Mouse (Mus musculus): Measurements from ENCODE around the gene Lbp. TPM values are rescaled to one million over a fixed set of nuclear protein-coding genes. Genes with fewer than 3 reads are reported as not detected.

Lbp gene
- total and polyA plus RNA-seq, 2 experiments from 2014 or later = 12.8 to 14.0 TPM

- Histone ChIP-seq H3K4me2 (ENCODE audit: low read depth, low read length) (no peak overlapping the region), H3K36me3 (replicated peaks; ENCODE audit: control insufficient read depth, insufficient read depth, low read length) (no peaks in the 10 kb centered on the region), H3K4me3 (ENCODE audit: low read depth, low read length) (no peak overlapping the region), H3K9ac (replicated peaks; ENCODE audit: low read depth, low read length) (no peak overlapping the region), H3K27ac (ENCODE audit: low read depth) (no peak overlapping the region), H3K4me1 (ENCODE audit: control insufficient read depth, insufficient read depth) (no peaks in the 10 kb centered on the region), H3K27me3 (ENCODE audit: control insufficient read depth, insufficient read depth, low read length) (peaks cover 15% of the 10 kb centered on the region), H3K9me3 (replicated peaks; ENCODE audit: control insufficient read depth, low read length) (no peaks in the 10 kb centered on the region)
- WGBS = 18% methylated on average over 5 of the region's 5 CpGs
- no peak for TF ChIP-seq CTCF (IDR thresholded peaks at IDR 0.05; ENCODE audit: low read depth)
- TF ChIP-seq EP300 (IDR thresholded peaks at IDR 0.05; ENCODE audit: low read depth) = no peak
- DNase-seq (ENCODE audit: low spot score) (no peak), ATAC-seq (ENCODE audit: insufficient read depth, low read depth) (no peak)
These were observed 63.9 kb downstream of the Lbp start for GRCm38 (mm10) chr2:158370173-158370550.

- ATAC-seq (ENCODE audit: insufficient read depth, low read depth) = peak; percentile 67
- no peak for DNase-seq (ENCODE audit: low spot score)
- Histone ChIP-seq H3K27me3 (ENCODE audit: control insufficient read depth, insufficient read depth, low read length) (peaks cover 41% of the 10 kb centered on the region), H3K36me3 (replicated peaks; ENCODE audit: control insufficient read depth, insufficient read depth, low read length) (no peaks in the 10 kb centered on the region), H3K9me3 (replicated peaks; ENCODE audit: control insufficient read depth, low read length) (no peaks in the 10 kb centered on the region), H3K4me1 (ENCODE audit: control insufficient read depth, insufficient read depth) (no peaks in the 10 kb centered on the region), H3K4me2 (ENCODE audit: low read depth, low read length) (no peak overlapping the region), H3K4me3 (ENCODE audit: low read depth, low read length) (no peak overlapping the region), H3K27ac (ENCODE audit: low read depth) (no peak overlapping the region), H3K9ac (replicated peaks; ENCODE audit: low read depth, low read length) (no peak overlapping the region)
- WGBS = 30% methylated on average over 5 of the region's 5 CpGs
- TF ChIP-seq EP300 (IDR thresholded peaks at IDR 0.05; ENCODE audit: low read depth) (no peak), CTCF (IDR thresholded peaks at IDR 0.05; ENCODE audit: low read depth) (no peak)
These were observed 66.8 kb downstream of the Lbp start for GRCm38 (mm10) chr2:158373061-158373460.

- Histone ChIP-seq H3K4me1 (ENCODE audit: control insufficient read depth, insufficient read depth) (no peaks in the 10 kb centered on the region), H3K36me3 (replicated peaks; ENCODE audit: control insufficient read depth, insufficient read depth, low read length) (no peaks in the 10 kb centered on the region), H3K9ac (replicated peaks; ENCODE audit: low read depth, low read length) (no peak overlapping the region), H3K9me3 (replicated peaks; ENCODE audit: control insufficient read depth, low read length) (no peaks in the 10 kb centered on the region), H3K4me2 (ENCODE audit: low read depth, low read length) (no peak overlapping the region), H3K27me3 (ENCODE audit: control insufficient read depth, insufficient read depth, low read length) (peaks cover 41% of the 10 kb centered on the region), H3K4me3 (ENCODE audit: low read depth, low read length) (no peak overlapping the region), H3K27ac (ENCODE audit: low read depth) (no peak overlapping the region)
- DNase-seq (ENCODE audit: low spot score) (no peak), ATAC-seq (ENCODE audit: insufficient read depth, low read depth) (no peak)
- TF ChIP-seq EP300 (IDR thresholded peaks at IDR 0.05; ENCODE audit: low read depth) (no peak), CTCF (IDR thresholded peaks at IDR 0.05; ENCODE audit: low read depth) (no peak)
- 62% methylated on average over 7 of the region's 7 CpGs for WGBS
These were observed 67.2 kb downstream of the Lbp start for GRCm38 (mm10) chr2:158373516-158373915.

GRCm38 (mm10) chr2:158375443-158376122 is 69.3 kb downstream of the Lbp start, which contains the start of gene Snhg11:
TSS of gene Snhg11 (plus strand) at chr2:158375638.
- no peak within 1 kb of the TSS for H3K27ac ChIP-seq (ENCODE audit: low read depth)
- no peaks in the 10 kb centered on the region for H3K9me3 ChIP-seq (replicated peaks; ENCODE audit: control insufficient read depth, low read length)
- H3K36me3 ChIP-seq (replicated peaks; ENCODE audit: control insufficient read depth, insufficient read depth, low read length) = no peaks in the 10 kb centered on the region
- H3K27me3 ChIP-seq (ENCODE audit: control insufficient read depth, insufficient read depth, low read length) = peaks cover 41% of the 10 kb centered on the region
- ATAC-seq (ENCODE audit: insufficient read depth, low read depth) = no peak
- 2% methylated on average over 36 of the region's 36 CpGs for whole genome bisulfite sequencing
- H3K9ac ChIP-seq (replicated peaks; ENCODE audit: low read depth, low read length) = no peak within 1 kb of the TSS
- H3K4me3 ChIP-seq (ENCODE audit: low read depth, low read length) = peak within 1 kb of the TSS; percentile 23; the same call in 1 of the 2 replicates
- H3K4me1 ChIP-seq (ENCODE audit: control insufficient read depth, insufficient read depth) = no peaks in the 10 kb centered on the region
- no peak for TF ChIP-seq EP300 (IDR thresholded peaks at IDR 0.05; ENCODE audit: low read depth)
- H3K4me2 ChIP-seq (ENCODE audit: low read depth, low read length) = peak within 1 kb of the TSS; percentile 36
- no peak for DNase-seq (ENCODE audit: low spot score)

GRCm38 (mm10) chr2:158376123-158376687 is 69.9 kb downstream of the Lbp start:
- DNase-seq (ENCODE audit: low spot score) (no peak), ATAC-seq (ENCODE audit: insufficient read depth, low read depth) (no peak)
- WGBS = 26% methylated on average over 12 of the region's 12 CpGs
- Histone ChIP-seq H3K36me3 (replicated peaks; ENCODE audit: control insufficient read depth, insufficient read depth, low read length) (no peaks in the 10 kb centered on the region), H3K9ac (replicated peaks; ENCODE audit: low read depth, low read length) (no peak overlapping the region), H3K4me3 (ENCODE audit: low read depth, low read length) (no peak overlapping the region), H3K27ac (ENCODE audit: low read depth) (no peak overlapping the region), H3K4me1 (ENCODE audit: control insufficient read depth, insufficient read depth) (no peaks in the 10 kb centered on the region), H3K9me3 (replicated peaks; ENCODE audit: control insufficient read depth, low read length) (no peaks in the 10 kb centered on the region), H3K27me3 (ENCODE audit: control insufficient read depth, insufficient read depth, low read length) (peaks cover 41% of the 10 kb centered on the region), H3K4me2 (ENCODE audit: low read depth, low read length) (no peak overlapping the region)
- no peak for TF ChIP-seq CTCF (IDR thresholded peaks at IDR 0.05; ENCODE audit: low read depth)
- no peak for TF ChIP-seq EP300 (IDR thresholded peaks at IDR 0.05; ENCODE audit: low read depth)
